Mouse (Mus musculus): ENCODE results near the gene Oser1. TPM values are rescaled to one million over a fixed set of nuclear protein-coding genes. Genes with fewer than 3 reads are reported as not detected.

Oser1 gene
- polyA plus RNA-seq, 1 experiment from 2014 or later, result 79.0 TPM

DNA sequence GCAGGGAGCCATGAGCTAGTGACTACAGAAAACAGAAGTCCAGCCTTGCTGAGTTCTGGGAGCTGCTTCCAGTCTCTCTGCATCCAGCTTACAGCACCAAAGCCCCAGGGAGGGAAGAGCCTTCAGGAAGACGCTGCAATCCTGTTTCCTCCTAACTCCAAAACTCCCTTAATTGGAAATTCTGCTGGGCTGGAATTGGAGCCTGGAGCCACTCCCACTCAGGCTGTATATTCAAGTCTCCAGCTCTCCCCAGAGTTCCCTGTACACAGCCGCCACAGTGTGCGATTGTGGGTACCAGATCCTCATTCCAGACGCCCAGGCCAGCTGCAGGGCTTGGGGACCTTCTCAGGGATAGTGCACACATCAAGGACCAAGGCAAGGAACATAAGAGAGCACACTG, 54.3 kb downstream of the Oser1 start:
- Histone ChIP-seq H3K36me3 (ENCODE audit: control insufficient read depth, insufficient read depth, low read length) (no peaks in the 10 kb centered on the region), H3K4me3 (ENCODE audit: low read depth, low read length) (no peak overlapping the region), H3K9ac (ENCODE audit: low read depth, low read length) (no peak overlapping the region), H3K4me2 (ENCODE audit: low read depth, low read length) (no peak overlapping the region), H3K4me1 (ENCODE audit: control insufficient read depth, insufficient read depth, low read length) (no peaks in the 10 kb centered on the region), H3K9me3 (ENCODE audit: control insufficient read depth, low read length) (no peaks in the 10 kb centered on the region), H3K27ac (replicated peaks; ENCODE audit: low read depth, low read length) (0 out of 2 replicates have a peak overlapping the region, but pooled peaks have one; percentile 33), H3K27me3 (replicated peaks; ENCODE audit: control insufficient read depth, insufficient read depth, low read length) (peaks cover 7% of the 10 kb centered on the region)
- DNase-seq (ENCODE audit: low spot score) (peak; percentile 44), ATAC-seq (ENCODE audit: low read depth) (no peak)
- WGBS, result 31% methylated on average over 4 of the region's 4 CpGs

DNA sequence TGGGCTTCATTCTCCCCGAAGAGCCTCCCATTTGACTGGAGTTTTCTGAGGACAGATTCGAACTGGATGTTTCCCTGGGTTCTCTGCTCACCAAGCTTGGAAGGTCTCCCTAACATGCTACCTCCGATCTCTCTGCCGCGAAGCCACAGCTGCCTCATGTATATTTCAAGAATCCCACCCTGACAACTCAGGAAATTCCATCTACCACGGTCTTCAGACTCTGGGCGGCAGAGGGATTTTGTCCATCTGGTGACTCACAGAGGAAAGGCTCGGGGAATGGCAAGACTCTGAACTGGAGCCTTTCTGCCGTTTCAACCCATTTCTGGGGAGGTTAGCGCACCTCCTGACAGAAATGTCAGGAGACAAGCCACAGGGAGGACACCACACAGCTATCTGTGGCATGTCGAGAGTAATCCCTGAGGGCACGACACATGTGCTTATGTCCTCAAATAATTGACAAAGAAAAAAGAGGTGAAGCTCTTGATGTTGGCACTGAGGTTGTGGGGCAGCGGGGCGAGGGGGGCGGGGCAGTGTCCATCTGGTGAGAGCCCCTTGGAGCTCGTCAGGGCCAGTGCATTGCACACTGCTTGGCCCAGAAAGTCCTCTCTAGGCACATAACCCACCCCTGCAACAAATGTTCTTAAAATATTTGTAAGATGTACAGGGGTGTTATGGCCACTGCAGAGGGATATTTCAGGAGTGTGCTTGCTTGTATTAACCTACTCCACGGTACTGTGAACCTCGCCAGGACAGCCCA, 59.5 kb downstream of the Oser1 start:
- H3K27ac ChIP-seq (replicated peaks; ENCODE audit: low read depth, low read length), result 0 out of 2 replicates have a peak overlapping the region, but pooled peaks have one; percentile 39
- H3K4me3 ChIP-seq (ENCODE audit: low read depth, low read length), result no peak overlapping the region
- H3K4me1 ChIP-seq (ENCODE audit: control insufficient read depth, insufficient read depth, low read length), result no peaks in the 10 kb centered on the region
- H3K4me2 ChIP-seq (ENCODE audit: low read depth, low read length), result no peak overlapping the region
- no peaks in the 10 kb centered on the region for H3K36me3 ChIP-seq (ENCODE audit: control insufficient read depth, insufficient read depth, low read length)
- ATAC-seq (ENCODE audit: low read depth), result no peak
- 55% methylated on average over 18 of the region's 18 CpGs for WGBS
- H3K9ac ChIP-seq (ENCODE audit: low read depth, low read length), result no peak overlapping the region
- no peaks in the 10 kb centered on the region for H3K9me3 ChIP-seq (ENCODE audit: control insufficient read depth, low read length)
- H3K27me3 ChIP-seq (replicated peaks; ENCODE audit: control insufficient read depth, insufficient read depth, low read length), result no peaks in the 10 kb centered on the region
- peak; percentile 57 for DNase-seq (ENCODE audit: low spot score)

DNA sequence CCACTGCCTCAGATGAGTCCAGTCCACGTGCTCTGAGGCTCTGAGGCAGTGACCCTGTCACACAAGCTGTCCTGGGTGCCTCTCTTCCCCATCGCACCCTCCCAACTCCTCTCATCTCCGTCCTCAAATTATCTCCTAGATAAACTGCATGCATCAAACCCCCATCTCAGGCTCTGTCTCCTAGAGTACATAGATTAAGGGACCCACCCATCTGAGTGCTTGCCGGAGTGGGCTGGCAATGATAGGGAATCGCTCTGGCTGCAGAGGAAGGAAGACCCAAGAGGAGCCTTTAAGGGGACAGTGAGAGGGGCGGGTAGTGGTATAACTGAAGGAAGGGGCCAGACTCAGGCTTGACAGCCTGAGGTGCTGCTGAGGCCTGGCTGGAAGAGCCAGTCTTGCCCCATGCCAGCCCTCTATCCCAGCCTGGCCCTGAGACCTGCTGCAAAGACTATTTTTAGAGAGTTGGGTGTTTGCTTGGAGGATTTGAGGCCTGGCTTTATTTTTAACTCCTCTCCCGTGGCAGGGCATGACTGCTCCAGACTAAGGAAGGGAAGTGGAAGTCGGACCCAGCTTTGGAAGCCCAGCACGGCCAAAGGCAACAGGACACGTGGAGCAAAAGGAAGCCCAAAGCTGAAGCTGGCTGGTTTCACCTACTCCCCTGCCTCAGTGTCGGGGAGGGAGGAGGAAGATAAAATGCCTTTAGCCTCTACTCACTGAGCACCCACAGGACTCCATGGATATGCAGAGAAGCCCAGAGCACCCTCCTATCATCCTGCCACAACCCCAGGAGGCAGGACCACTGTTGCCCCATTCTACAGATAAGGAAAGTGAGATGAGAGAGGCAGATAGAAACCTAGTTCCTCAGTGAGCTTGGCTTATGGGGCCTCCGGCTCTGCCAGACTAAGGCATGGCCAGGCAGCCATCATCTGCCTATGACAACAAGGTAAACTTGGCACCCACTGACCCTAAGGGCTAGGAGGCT, 61.3 kb downstream of the Oser1 start:
- ATAC-seq (ENCODE audit: low read depth) (no peak), DNase-seq (ENCODE audit: low spot score) (no peak)
- Histone ChIP-seq H3K4me2 (ENCODE audit: low read depth, low read length) (no peak overlapping the region), H3K4me3 (ENCODE audit: low read depth, low read length) (no peak overlapping the region), H3K27me3 (replicated peaks; ENCODE audit: control insufficient read depth, insufficient read depth, low read length) (no peaks in the 10 kb centered on the region), H3K27ac (replicated peaks; ENCODE audit: low read depth, low read length) (peak overlapping the region; percentile 7; the same call in 1 of the 2 replicates), H3K4me1 (ENCODE audit: control insufficient read depth, insufficient read depth, low read length) (no peaks in the 10 kb centered on the region), H3K9me3 (ENCODE audit: control insufficient read depth, low read length) (no peaks in the 10 kb centered on the region), H3K9ac (ENCODE audit: low read depth, low read length) (no peak overlapping the region), H3K36me3 (ENCODE audit: control insufficient read depth, insufficient read depth, low read length) (no peaks in the 10 kb centered on the region)
- 73% methylated on average over 12 of the region's 12 CpGs for WGBS

DNA sequence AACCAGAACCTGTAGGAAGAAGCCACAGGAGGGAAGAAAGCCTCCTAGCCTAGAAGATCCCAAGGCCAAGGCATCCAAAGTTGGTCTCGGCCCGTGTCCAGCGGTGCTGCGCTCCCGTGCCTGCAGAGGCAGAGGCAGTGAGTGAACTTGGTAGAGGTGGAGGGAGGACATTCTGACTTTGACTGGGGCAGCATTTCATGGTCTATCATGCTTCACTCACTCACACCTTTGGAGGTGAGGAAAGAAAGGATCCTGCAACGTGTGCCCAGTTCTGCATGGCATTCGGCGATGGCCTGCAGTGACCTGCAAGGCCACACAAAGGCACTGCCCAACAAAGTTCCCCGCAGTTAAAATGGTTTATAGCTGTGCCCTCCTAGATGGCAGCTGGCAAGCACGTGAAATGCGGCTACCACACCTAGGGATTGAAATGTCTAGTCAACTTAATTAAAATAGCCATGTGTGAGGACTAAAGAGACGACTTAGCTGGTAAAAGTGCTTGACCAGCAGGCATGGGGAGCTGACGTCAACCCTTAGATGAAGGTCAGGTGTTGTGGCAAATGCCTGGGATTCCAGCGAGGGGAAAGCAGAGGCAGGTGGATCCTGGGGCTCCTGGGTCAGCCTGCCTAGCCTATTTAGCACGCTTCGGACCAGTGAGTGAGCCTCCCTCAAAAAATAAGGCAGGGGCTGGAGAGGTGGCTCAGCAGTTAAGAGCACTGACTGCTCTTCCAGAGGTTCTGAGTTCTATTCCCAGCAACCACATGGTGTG, 63.5 kb downstream of the Oser1 start:
- Histone ChIP-seq H3K9ac (ENCODE audit: low read depth, low read length) (no peak overlapping the region), H3K36me3 (ENCODE audit: control insufficient read depth, insufficient read depth, low read length) (no peaks in the 10 kb centered on the region), H3K4me2 (ENCODE audit: low read depth, low read length) (no peak overlapping the region), H3K27ac (replicated peaks; ENCODE audit: low read depth, low read length) (no peak overlapping the region), H3K9me3 (ENCODE audit: control insufficient read depth, low read length) (no peaks in the 10 kb centered on the region), H3K4me1 (ENCODE audit: control insufficient read depth, insufficient read depth, low read length) (no peaks in the 10 kb centered on the region), H3K4me3 (ENCODE audit: low read depth, low read length) (no peak overlapping the region), H3K27me3 (replicated peaks; ENCODE audit: control insufficient read depth, insufficient read depth, low read length) (no peaks in the 10 kb centered on the region)
- ATAC-seq (ENCODE audit: low read depth), result no peak
- DNase-seq (ENCODE audit: low spot score), result no peak
- 78% methylated on average over 16 of the region's 16 CpGs for WGBS

DNA sequence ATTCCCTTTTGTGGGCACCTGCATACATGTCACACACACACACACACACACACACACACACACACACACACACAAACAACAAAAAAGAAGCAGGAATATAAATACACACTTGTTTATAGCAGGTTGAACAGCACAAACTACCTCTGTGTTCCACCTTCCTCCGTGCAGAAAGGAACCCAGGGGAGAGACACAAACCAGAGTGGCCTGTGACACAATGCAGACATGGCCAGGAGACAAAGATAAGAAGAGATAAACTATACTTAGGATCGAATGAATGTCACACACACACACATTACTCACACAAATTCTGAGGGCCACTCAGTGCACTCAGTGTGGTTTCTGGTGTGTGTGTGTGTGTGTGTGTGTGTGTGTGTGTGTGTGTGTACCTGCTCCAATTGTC, 65.2 kb downstream of the Oser1 start:
- no peak for ATAC-seq (ENCODE audit: low read depth)

DNA sequence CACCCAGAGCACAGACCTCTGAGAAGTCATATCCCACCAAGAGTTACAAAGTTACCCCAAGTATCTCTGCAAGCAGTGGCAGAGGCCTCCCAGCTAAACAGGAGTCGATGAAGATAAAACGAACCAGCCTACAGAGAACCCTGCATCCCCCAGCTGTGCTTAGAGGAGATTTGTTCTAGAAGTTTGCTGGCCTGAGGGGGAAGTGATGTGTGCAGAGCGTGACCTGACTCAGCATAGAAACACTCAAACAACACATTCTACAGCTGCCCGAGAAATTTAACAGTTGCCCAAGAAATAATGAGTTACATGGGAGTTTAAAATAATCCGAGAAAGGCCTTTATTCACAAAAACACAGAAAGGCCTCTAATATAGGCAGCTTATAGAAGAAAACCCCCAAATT, 65.8 kb downstream of the Oser1 start:
- no peak overlapping the region for H3K9ac ChIP-seq (ENCODE audit: low read depth, low read length)
- H3K4me2 ChIP-seq (ENCODE audit: low read depth, low read length), result no peak overlapping the region
- H3K36me3 ChIP-seq (ENCODE audit: control insufficient read depth, insufficient read depth, low read length), result no peaks in the 10 kb centered on the region
- DNase-seq (ENCODE audit: low spot score), result no peak
- no peak for ATAC-seq (ENCODE audit: low read depth)
- no peaks in the 10 kb centered on the region for H3K27me3 ChIP-seq (replicated peaks; ENCODE audit: control insufficient read depth, insufficient read depth, low read length)
- WGBS, result 61% methylated on average over 5 of the region's 5 CpGs
- H3K27ac ChIP-seq (replicated peaks; ENCODE audit: low read depth, low read length), result no peak overlapping the region
- H3K9me3 ChIP-seq (ENCODE audit: control insufficient read depth, low read length), result no peaks in the 10 kb centered on the region
- H3K4me1 ChIP-seq (ENCODE audit: control insufficient read depth, insufficient read depth, low read length), result peaks cover 3% of the 10 kb centered on the region; the same call in 1 of the 2 replicates
- no peak overlapping the region for H3K4me3 ChIP-seq (ENCODE audit: low read depth, low read length)

More for the DNA sequence above, 65.2 kb downstream of the Oser1 start:
- H3K9ac ChIP-seq (ENCODE audit: low read depth, low read length), result no peak overlapping the region
- H3K36me3 ChIP-seq (ENCODE audit: control insufficient read depth, insufficient read depth, low read length), result no peaks in the 10 kb centered on the region
- H3K4me2 ChIP-seq (ENCODE audit: low read depth, low read length), result no peak overlapping the region
- H3K4me3 ChIP-seq (ENCODE audit: low read depth, low read length), result no peak overlapping the region
- H3K9me3 ChIP-seq (ENCODE audit: control insufficient read depth, low read length), result no peaks in the 10 kb centered on the region
- WGBS, result 65% methylated on average over 2 of the region's 2 CpGs
- no peak overlapping the region for H3K27ac ChIP-seq (replicated peaks; ENCODE audit: low read depth, low read length)
- DNase-seq (ENCODE audit: low spot score), result no peak
- no peaks in the 10 kb centered on the region for H3K27me3 ChIP-seq (replicated peaks; ENCODE audit: control insufficient read depth, insufficient read depth, low read length)
- no peaks in the 10 kb centered on the region for H3K4me1 ChIP-seq (ENCODE audit: control insufficient read depth, insufficient read depth, low read length)

DNA sequence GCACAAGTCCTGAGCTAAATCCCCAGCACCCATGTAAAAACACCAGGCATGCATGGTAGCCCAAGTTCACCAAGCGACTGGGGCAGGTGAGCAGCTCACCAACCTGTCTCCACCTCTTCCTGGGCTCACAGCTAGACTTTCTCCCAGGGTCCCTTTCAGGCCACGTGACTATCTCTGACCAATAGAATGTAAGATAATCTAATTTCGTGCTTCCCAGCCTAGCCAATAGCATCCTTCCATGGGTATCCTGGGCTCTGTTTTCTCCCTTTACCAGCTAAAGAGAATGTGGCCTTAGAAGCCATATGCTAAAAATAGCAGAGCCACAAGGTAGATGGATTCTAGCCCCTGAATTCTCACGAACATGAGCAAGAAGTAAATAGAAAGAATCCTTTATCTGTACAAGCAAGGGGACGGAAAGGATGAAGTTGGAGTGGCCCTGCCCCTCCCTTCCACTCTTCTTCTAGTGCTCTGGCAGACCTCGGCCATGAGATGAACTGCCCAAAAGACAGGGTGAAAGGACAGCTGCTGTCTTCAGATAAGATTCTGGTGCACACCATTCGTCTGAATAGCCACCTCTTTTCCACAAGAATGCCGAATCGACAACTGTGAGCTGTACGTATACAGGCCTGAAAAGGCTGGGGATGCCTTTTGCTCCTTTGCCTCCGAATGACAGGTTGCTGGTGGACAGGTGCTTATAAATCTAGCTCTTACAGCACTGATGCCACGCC, 68.2 kb downstream of the Oser1 start:
- Histone ChIP-seq H3K4me3 (ENCODE audit: low read depth, low read length) (no peak overlapping the region), H3K36me3 (ENCODE audit: control insufficient read depth, insufficient read depth, low read length) (no peaks in the 10 kb centered on the region), H3K4me2 (ENCODE audit: low read depth, low read length) (no peak overlapping the region), H3K4me1 (ENCODE audit: control insufficient read depth, insufficient read depth, low read length) (peaks cover 7% of the 10 kb centered on the region), H3K27ac (replicated peaks; ENCODE audit: low read depth, low read length) (no peak overlapping the region), H3K27me3 (replicated peaks; ENCODE audit: control insufficient read depth, insufficient read depth, low read length) (no peaks in the 10 kb centered on the region), H3K9me3 (ENCODE audit: control insufficient read depth, low read length) (no peaks in the 10 kb centered on the region), H3K9ac (ENCODE audit: low read depth, low read length) (no peak overlapping the region)
- DNase-seq (ENCODE audit: low spot score), result peak; percentile 29
- 78% methylated on average over 12 of the region's 12 CpGs for WGBS
- ATAC-seq (ENCODE audit: low read depth), result no peak

All from embryonic facial prominence, embryonic 14.5 days (tissue).